Mouse (Mus musculus) CH12.LX (cell line): Measurements from ENCODE around the gene Cenpb.

Experiments
- CTCF ChIP-seq, 2 experiments: IDR thresholded peaks in 1 of 2; conservative IDR thresholded peaks in 1 of 2; 2 replicates each; pipeline ENCODE4 v1.5.1; 2011 to 2012; ENCODE audit warnings: low read depth in 2 of 2, low read length in 2 of 2, improper control_type of control experiment in 1 of 2, inconsistent platforms in 1 of 2, mild to moderate bottlenecking in 1 of 2, moderate library complexity in 1 of 2
- GABPA ChIP-seq: IDR thresholded peaks from 2 replicates; pipeline ENCODE4 v1.6.1; 2012; ENCODE audit warnings: low read depth, low read length, improper control_type of control experiment, inconsistent platforms; ENCODE audit not compliant: insufficient replicate concordance
- MAZ ChIP-seq: IDR thresholded peaks from 2 replicates; pipeline ENCODE4 v1.6.1; 2012; ENCODE audit warnings: low read depth, mild to moderate bottlenecking, inconsistent platforms, low read length, improper control_type of control experiment, moderate library complexity
- MEF2A ChIP-seq: IDR thresholded peaks from 2 replicates; pipeline ENCODE4 v1.6.1; 2014; ENCODE audit warnings: low read depth, mild to moderate bottlenecking, inconsistent platforms, low read length, improper control_type of control experiment, borderline replicate concordance
- POLR2A ChIP-seq: IDR thresholded peaks from 2 replicates; pipeline ENCODE4 v1.6.1; 2011; ENCODE audit warnings: low read depth, mild to moderate bottlenecking, improper control_type of control experiment, low read length
- RCOR1 ChIP-seq: conservative IDR thresholded peaks from 2 replicates; pipeline ENCODE4 v1.6.1; 2012; ENCODE audit warnings: low read depth, mild to moderate bottlenecking, inconsistent platforms, low read length, improper control_type of control experiment
- SIN3A ChIP-seq: IDR thresholded peaks from 2 replicates; pipeline ENCODE4 v1.6.1; 2012; ENCODE audit warnings: low read length, improper control_type of control experiment, inconsistent platforms
- USF2 ChIP-seq: conservative IDR thresholded peaks from 2 replicates; pipeline ENCODE4 v1.6.1; 2011; ENCODE audit warnings: low read depth, low read length, improper control_type of control experiment
- ZC3H11A ChIP-seq: IDR thresholded peaks from 2 replicates; pipeline ENCODE4 v1.6.1; 2012; ENCODE audit warnings: low read depth, mild to moderate bottlenecking, inconsistent platforms, low read length, improper control_type of control experiment
- ZKSCAN1 ChIP-seq: IDR thresholded peaks from 2 replicates; pipeline ENCODE4 v1.6.1; 2012; ENCODE audit warnings: low read depth, inconsistent platforms, low read length, improper control_type of control experiment, borderline replicate concordance

DNA sequence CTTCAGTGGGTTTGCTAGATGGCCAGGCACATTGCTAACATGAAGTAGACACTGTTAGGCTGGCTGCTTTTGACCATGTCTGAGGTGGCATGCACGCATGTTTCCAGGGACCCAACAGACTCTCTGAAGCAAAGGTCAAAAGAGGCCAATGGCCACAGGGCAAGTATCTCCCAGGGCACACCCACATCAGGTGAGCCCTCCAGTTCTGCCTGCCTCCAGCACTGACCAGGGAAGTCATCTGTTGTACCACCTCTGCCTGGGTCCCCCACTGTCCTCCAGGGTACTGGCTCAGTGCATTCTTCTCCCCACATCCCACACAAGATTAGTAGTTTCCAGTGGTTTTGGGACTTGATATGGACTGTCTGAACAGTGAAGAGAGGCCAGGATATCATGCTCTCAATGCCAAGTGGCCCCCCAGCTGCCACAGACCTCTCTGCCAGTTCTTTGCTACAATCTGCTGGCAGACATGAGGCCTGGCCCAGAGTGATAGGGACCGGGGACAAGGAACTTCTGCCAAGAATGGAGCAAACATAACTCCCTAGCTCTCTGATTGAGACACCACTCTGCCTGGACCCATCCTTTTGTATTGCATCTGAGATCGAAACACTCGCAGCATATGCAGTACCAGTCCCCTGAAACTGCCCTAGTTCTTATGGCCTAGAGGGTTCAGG lies 29.4 kb upstream of the Cenpb start:
- TF ChIP-seq SIN3A (no peak), ZC3H11A (no peak), USF2 (no peak), CTCF (conservative IDR thresholded peaks at IDR 0.05 in 1 of 2, IDR thresholded peaks at IDR 0.05 in 1 of 2; ENCODE audit: low read depth in 2 of 2, low read length in 2 of 2) (no peak), MEF2A (no peak), POLR2A (no peak), MAZ (no peak), GABPA (no peak), ZKSCAN1 (no peak), RCOR1 (no peak)
